Mouse (Mus musculus) hindbrain, embryonic 16.5 days (tissue): ENCODE measurements around the gene Tcerg1l. TPM values are rescaled to one million over a fixed set of nuclear protein-coding genes. Genes with fewer than 3 reads are reported as not detected.

ENCODE experiments used
- ATAC-seq: fragments of 200-750 bp; cut with Nextera tagmentation; 2 replicates; pipeline ENCODE4 v1.8.0; 2017; ENCODE audit warnings: moderate TSS enrichment, moderate library complexity
- H3K27ac ChIP-seq: fragments of 300-500 bp; sonication (generic); 2 replicates; pipeline ENCODE4 v1.5.1; 2014; ENCODE audit warnings: low read depth, mild to moderate bottlenecking, control low read depth, low read length, moderate library complexity
- H3K27me3 ChIP-seq: fragments of 300-500 bp; sonication (generic); replicated peaks from 2 replicates; pipeline ENCODE4 v1.6.1; 2014; ENCODE audit warnings: low read length; ENCODE audit not compliant: control insufficient read depth, insufficient read depth
- H3K36me3 ChIP-seq: fragments of 300-500 bp; sonication (generic); 2 replicates; pipeline ENCODE4 v1.6.1; 2014; ENCODE audit warnings: mild to moderate bottlenecking, low read length, moderate library complexity, mixed read lengths; ENCODE audit not compliant: control insufficient read depth, insufficient read depth
- H3K4me1 ChIP-seq: fragments of 300-500 bp; sonication (generic); 2 replicates; pipeline ENCODE4 v1.6.1; 2014; ENCODE audit warnings: low read depth, low read length; ENCODE audit not compliant: control insufficient read depth, insufficient read depth
- H3K4me2 ChIP-seq: fragments of 300-500 bp; sonication (generic); 2 replicates; pipeline ENCODE4 v1.6.1; 2014; ENCODE audit warnings: mild to moderate bottlenecking, low read length, control low read depth, moderate library complexity
- H3K4me3 ChIP-seq: fragments of 300-500 bp; sonication (generic); 2 replicates; pipeline ENCODE4 v1.5.1; 2014; ENCODE audit warnings: mild to moderate bottlenecking, low read length, control low read depth, moderate library complexity
- H3K9ac ChIP-seq: fragments of 300-500 bp; sonication (generic); 2 replicates; pipeline ENCODE4 v1.6.1; 2014; ENCODE audit warnings: low read depth, mild to moderate bottlenecking, control low read depth, low read length, moderate library complexity
- H3K9me3 ChIP-seq: fragments of 300-500 bp; sonication (generic); 2 replicates; pipeline ENCODE4 v1.6.1; 2014; ENCODE audit warnings: mild to moderate bottlenecking, low read length, moderate library complexity; ENCODE audit not compliant: control insufficient read depth
- WGBS: fragments of 180-500 bp; shearing (Covaris S2); extraction: QIAGEN DNeasy Blood & Tissue Kit; methylation state at CpG from one replicate; pipeline ENCODE4 v1.1.7; 2014; 5-methylcytosine and 5-hydroxymethylcytosine counted together
- polyA plus RNA-seq: library from polyadenylated mRNA; unstranded; fragments of >200 nt; fragmentation: Nextera tagmentation; extraction: Ambion mirVana; gene quantifications from 2 replicates; pipeline ENCODE4 v1.2.1, GENCODE M21; 2015

Tcerg1l gene
- polyA plus RNA-seq, 1 experiment from 2014 or later: 20.3 TPM

DNA sequence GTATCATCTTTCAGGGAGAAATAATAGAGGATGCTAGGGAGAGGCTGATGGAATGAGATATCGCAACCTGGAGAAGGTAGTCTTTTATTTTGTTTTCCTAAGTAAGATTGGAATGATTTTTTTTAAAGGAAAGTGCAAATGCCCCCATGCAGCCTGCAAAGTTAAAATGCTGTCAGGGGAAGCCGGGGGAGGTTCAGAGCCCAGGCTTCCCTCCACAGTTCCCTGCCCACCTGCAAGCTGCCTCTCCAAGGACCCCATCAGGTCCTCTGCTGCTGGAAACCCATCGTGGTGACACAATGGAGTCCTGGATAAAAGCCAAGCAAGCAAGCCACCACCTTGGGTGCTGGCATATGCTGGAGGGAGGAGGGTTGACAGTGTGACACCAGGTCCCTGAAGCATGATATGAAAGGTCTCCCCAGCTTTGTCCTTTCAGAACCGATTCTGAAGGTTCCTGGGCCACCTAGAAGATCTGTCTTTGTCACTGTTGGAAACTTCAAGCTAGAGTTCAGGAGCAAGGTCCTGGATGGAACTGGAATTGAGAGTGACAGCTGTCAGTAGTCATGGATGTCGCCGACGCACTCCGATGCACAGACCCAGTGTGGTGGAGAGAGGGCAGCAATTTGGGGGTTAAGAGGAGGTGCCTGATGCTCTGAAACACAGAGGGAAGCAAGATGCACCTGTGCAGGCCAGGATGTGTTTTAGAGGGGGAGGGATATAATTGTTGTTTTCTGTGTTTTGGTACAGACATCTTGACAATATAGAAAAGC, 3.2 kb upstream of the Tcerg1l start:
- Histone ChIP-seq H3K27ac (no peak overlapping the region), H3K9ac (no peak overlapping the region), H3K4me2 (no peak overlapping the region), H3K4me3 (no peak overlapping the region), H3K27me3 (no peaks in the 10 kb centered on the region), H3K4me1 (peaks cover 5% of the 10 kb centered on the region), H3K9me3 (no peaks in the 10 kb centered on the region), H3K36me3 (no peaks in the 10 kb centered on the region)
- 79% methylated on average over 8 of the region's 8 CpGs for WGBS
- no peak for ATAC-seq

DNA sequence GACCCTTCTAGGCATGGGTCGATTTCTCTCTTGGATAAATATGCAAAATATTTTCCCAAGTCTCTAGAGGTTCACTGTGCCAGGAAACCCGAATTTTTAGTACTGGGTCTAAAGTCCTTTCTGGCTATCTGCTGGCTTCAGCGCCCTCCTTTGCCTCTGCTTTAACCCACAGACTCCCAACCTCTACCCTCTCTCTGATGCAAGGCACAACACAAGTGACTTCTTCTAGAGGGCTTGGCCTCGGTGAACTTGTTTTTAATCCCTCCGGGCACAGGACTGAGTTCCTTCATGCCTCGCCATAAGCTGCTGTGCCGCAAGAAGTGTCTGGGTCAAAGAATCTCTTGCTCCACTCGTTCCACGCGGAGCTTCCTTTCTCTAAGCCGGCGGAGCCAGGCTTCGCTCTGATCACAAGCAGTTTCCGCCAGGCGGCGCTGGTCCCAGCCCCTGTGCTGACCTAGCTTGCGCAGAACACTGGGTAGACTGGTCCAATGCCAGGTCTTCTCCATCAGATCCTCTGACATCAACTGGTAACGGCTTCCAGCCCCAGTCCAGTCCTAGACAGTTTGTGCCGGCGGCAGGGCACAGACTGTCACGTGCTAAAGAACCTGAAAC, 758 bp upstream of the Tcerg1l start:
- WGBS: under 1% methylated on average over 21 of the region's 21 CpGs
- Histone ChIP-seq H3K9me3 (no peaks in the 10 kb centered on the region), H3K27me3 (no peaks in the 10 kb centered on the region), H3K9ac (peak overlapping the region; percentile 85), H3K36me3 (no peaks in the 10 kb centered on the region), H3K4me2 (peak overlapping the region; percentile 97), H3K27ac (peak overlapping the region; percentile 83), H3K4me1 (peaks cover 5% of the 10 kb centered on the region), H3K4me3 (peak overlapping the region; percentile 72)
- ATAC-seq: peak; percentile 85

DNA sequence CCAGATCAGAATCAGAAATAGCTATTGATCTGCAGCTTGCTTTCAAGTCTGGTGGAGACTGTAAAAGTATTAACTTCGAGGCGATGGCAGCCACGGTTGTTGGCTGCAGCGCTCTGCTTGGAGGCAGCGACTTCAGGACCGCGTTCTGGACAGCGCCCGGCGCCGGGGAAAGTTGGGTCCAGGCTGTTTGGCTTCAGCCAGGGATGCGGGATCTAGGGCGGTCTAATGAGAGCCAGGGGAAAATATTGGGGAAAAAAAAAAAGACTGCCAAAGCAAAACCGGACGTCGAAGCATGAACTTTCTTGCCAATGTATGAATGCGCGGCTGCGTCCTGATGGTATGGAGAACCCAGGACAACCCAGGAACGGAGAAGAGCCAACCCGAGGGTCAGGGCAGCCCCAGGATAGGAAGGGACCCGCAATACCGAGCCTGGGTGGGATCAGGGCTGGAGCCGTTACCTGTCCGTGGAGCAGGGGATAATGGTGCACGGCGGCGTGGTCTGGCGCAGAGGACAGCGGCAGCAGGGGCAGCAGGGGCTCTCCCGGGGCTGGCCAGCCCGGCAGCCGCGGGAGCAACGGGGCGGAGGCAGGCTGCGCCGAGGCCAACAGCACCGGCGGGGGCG, 556 bp downstream of the Tcerg1l start:
- Histone ChIP-seq H3K9me3 (no peaks in the 10 kb centered on the region), H3K27ac (peak overlapping the region; percentile 83), H3K27me3 (no peaks in the 10 kb centered on the region), H3K4me2 (peak overlapping the region; percentile 97), H3K4me3 (peak overlapping the region; percentile 72), H3K9ac (peak overlapping the region; percentile 85), H3K36me3 (no peaks in the 10 kb centered on the region), H3K4me1 (peaks cover 5% of the 10 kb centered on the region)
- WGBS: 2% methylated on average over 38 of the region's 41 CpGs
- ATAC-seq: peak; percentile 28

GRCm38 (mm10) chr7:138396109-138396862, 1.2 kb downstream of the Tcerg1l start:
- ATAC-seq: no peak
- 20% methylated on average over 13 of the region's 13 CpGs for WGBS
- Histone ChIP-seq H3K9me3 (no peaks in the 10 kb centered on the region), H3K9ac (peak overlapping the region; percentile 85), H3K4me1 (peaks cover 5% of the 10 kb centered on the region), H3K27ac (peak overlapping the region; percentile 83; the same call in 1 of the 2 replicates), H3K36me3 (no peaks in the 10 kb centered on the region), H3K27me3 (no peaks in the 10 kb centered on the region), H3K4me3 (peak overlapping the region; percentile 72), H3K4me2 (peak overlapping the region; percentile 97)

DNA sequence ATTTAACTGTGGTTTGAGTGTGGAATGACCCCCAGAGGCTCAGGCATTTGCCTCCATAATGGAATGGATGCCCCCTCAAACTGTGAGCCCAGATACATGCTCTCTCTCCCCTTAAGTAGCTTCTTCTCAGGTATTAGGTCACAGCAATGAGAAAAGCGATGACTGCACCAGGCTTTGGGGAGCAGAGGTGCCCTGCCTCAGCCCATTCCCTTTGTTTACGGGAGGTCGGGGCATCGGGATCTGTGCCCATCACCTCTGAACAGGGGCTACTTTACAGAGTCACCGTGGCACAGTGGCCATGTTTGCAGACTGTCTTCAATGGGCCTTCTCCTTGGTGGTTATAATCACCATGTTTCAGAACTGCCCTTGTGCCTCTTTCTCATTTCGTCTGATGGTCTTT, 7.6 kb downstream of the Tcerg1l start:
- 89% methylated on average over 6 of the region's 6 CpGs for WGBS

GRCm38 (mm10) chr7:138389071-138389470, 8.5 kb downstream of the Tcerg1l start:
- Histone ChIP-seq H3K36me3 (no peaks in the 10 kb centered on the region), H3K9me3 (no peaks in the 10 kb centered on the region), H3K4me3 (no peak overlapping the region), H3K27ac (no peak overlapping the region), H3K9ac (no peak overlapping the region), H3K4me2 (no peak overlapping the region), H3K27me3 (no peaks in the 10 kb centered on the region), H3K4me1 (no peaks in the 10 kb centered on the region)
- ATAC-seq: no peak
- 78% methylated on average over 3 of the region's 3 CpGs for WGBS

More for the DNA sequence above, 7.6 kb downstream of the Tcerg1l start:
- no peaks in the 10 kb centered on the region for H3K27me3 ChIP-seq
- no peak overlapping the region for H3K4me2 ChIP-seq
- H3K9me3 ChIP-seq: no peaks in the 10 kb centered on the region
- no peak overlapping the region for H3K4me3 ChIP-seq
- no peak overlapping the region for H3K27ac ChIP-seq
- no peak for ATAC-seq
- H3K36me3 ChIP-seq: no peaks in the 10 kb centered on the region
- no peaks in the 10 kb centered on the region for H3K4me1 ChIP-seq
- H3K9ac ChIP-seq: no peak overlapping the region

DNA sequence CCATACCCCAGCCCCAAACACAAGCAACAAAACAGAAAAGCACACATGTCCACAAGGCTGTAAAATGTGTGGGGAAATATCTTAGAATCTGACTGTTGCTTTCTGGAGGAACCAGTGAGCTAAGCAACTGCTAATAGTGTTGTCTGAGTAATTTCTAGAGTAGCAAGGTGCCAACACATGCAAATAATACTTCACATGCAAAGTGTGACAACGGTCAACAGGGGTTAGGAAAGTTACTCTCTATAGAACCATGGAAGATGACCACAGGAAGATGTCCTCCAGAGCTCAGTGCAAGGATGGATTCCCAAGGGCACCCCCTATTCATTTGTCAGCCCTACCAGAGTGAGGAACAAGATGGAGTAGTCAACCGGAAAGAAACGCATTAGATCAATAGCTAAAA, 18.3 kb downstream of the Tcerg1l start:
- H3K4me3 ChIP-seq: no peak overlapping the region
- no peaks in the 10 kb centered on the region for H3K9me3 ChIP-seq
- H3K4me2 ChIP-seq: no peak overlapping the region
- ATAC-seq: no peak
- H3K27ac ChIP-seq: no peak overlapping the region
- H3K27me3 ChIP-seq: no peaks in the 10 kb centered on the region
- H3K36me3 ChIP-seq: no peaks in the 10 kb centered on the region
- peaks cover 2% of the 10 kb centered on the region; the same call in 1 of the 2 replicates for H3K4me1 ChIP-seq
- no peak overlapping the region for H3K9ac ChIP-seq
- 50% methylated on average over 3 of the region's 3 CpGs for WGBS

GRCm38 (mm10) chr7:138378546-138378945, 19.0 kb downstream of the Tcerg1l start:
- Histone ChIP-seq H3K27ac (no peak overlapping the region), H3K4me2 (no peak overlapping the region), H3K36me3 (no peaks in the 10 kb centered on the region), H3K4me3 (no peak overlapping the region), H3K9ac (no peak overlapping the region), H3K27me3 (no peaks in the 10 kb centered on the region), H3K4me1 (peaks cover 2% of the 10 kb centered on the region; the same call in 1 of the 2 replicates), H3K9me3 (no peaks in the 10 kb centered on the region)
- no peak for ATAC-seq
- WGBS: 91% methylated on average over 4 of the region's 4 CpGs
